Comparison of ENCODE assay signal across 18 mouse cellular contexts in genomic region chr1:50935484-50935883, GRCm38 (mm10). TPM values are rescaled to one million over a fixed set of nuclear protein-coding genes. Genes with fewer than 3 reads are reported as not detected.
"Had no signal": no experiment of that assay in that cellular context is flagged by ENCODE, and none has a peak within 500 bp of the region (broad histone marks: within the 10 kb centered on the region; RNA-seq: fewer than 3 reads in every experiment).

No protein-coding gene starts in this region.

- H3K27ac ChIP-seq: hindbrain, postnatal 0 days; kidney, postnatal 0 days; limb, embryonic 10.5 days; limb, embryonic 13.5 days; liver, embryonic 13.5 days; lung, embryonic 15.5 days had no signal

- H3K4me1 ChIP-seq: limb, embryonic 10.5 days; limb, embryonic 13.5 days; liver, embryonic 13.5 days; lung, embryonic 15.5 days had no signal

- H3K9me3 ChIP-seq: limb, embryonic 10.5 days; limb, embryonic 13.5 days; liver, embryonic 13.5 days; lung, embryonic 15.5 days had no signal

- H3K9ac ChIP-seq: limb, embryonic 13.5 days; liver, embryonic 13.5 days; lung, embryonic 15.5 days had no signal

- H3K4me3 ChIP-seq: limb, embryonic 10.5 days; limb, embryonic 13.5 days; liver, embryonic 13.5 days; lung, embryonic 15.5 days had no signal

- ATAC-seq: hindbrain, postnatal 0 days; inflammation-experienced regulatory T-cells, adult 6 months; intestine, embryonic 16.5 days had no signal

- H3K27me3 ChIP-seq: lung, embryonic 15.5 days had no signal

- H3K36me3 ChIP-seq: limb, embryonic 10.5 days; limb, embryonic 13.5 days; liver, embryonic 13.5 days; lung, embryonic 15.5 days had no signal

- H3K4me2 ChIP-seq: limb, embryonic 13.5 days; liver, embryonic 13.5 days; lung, embryonic 15.5 days; midbrain, embryonic 11.5 days had no signal

- DNase-seq: kidney, adult 18-20 months; kidney, postnatal 25 days; liver, embryonic 13.5 days; lung, adult 18-20 months; lung, postnatal 10 days; lung, postnatal 36 days; midbrain, embryonic 14.5 days; thymus, adult 18-20 months; thymus, postnatal 36 days had no signal

RNA-seq across cellular contexts. Expression of gene Tmeff2, which starts 35.0 kb away (rescaled TPM):
- total RNA-seq: megakaryocyte-erythroid progenitor cell, adult 5-6 weeks had no signal
- polyA plus RNA-seq: inflammation-experienced regulatory T-cells, adult 6 months had no signal
